Mouse (Mus musculus): ENCODE data around the gene Manbal. TPM values are rescaled to one million over a fixed set of nuclear protein-coding genes. Genes with fewer than 3 reads are reported as not detected.
A peak's percentile ranks its signal among the peaks of the same experiment; 100 is the strongest.

Gene Manbal
- total and polyA plus RNA-seq, 2 experiments = 3.3 to 28.5 TPM

- 5% methylated on average over 47 of the region's 98 CpGs for WGBS
- Histone ChIP-seq H3K9ac (ENCODE audit: low read depth, low read length) (peak overlapping the region; percentile 77), H3K4me3 (ENCODE audit: insufficient read depth, low read depth, low read length) (peak overlapping the region; percentile 50; the same call in 1 of the 2 replicates), H3K27me3 (ENCODE audit: control insufficient read depth, insufficient read depth, low read length) (no peaks in the 10 kb centered on the region), H3K36me3 (ENCODE audit: control insufficient read depth, insufficient read depth, low read length) (no peaks in the 10 kb centered on the region), H3K4me1 (ENCODE audit: control insufficient read depth, insufficient read depth, low read length) (no peaks in the 10 kb centered on the region; the same call in none of the 2 replicates), H3K27ac (replicated peaks; ENCODE audit: insufficient read depth, low read depth, low read length) (no peak overlapping the region), H3K79me2 (ENCODE audit: control insufficient read depth, insufficient read depth, low read length) (no peaks in the 10 kb centered on the region)
- no peak for DNase-seq (ENCODE audit: extremely low read depth, low read depth, low spot score)
- TF ChIP-seq CTCF (IDR thresholded peaks at IDR 0.05; ENCODE audit: low read depth, low read length) (no peak), POLR2A (IDR thresholded peaks at IDR 0.05; ENCODE audit: extremely low read depth, insufficient read depth, low read length) (no peak)
Measured at GRCm38 (mm10) chr2:157424126-157424903, 56.9 kb downstream of the Manbal start.

- no peak for TF ChIP-seq CTCF (IDR thresholded peaks at IDR 0.05; ENCODE audit: low read depth, low read length)
- no peak for TF ChIP-seq POLR2A (IDR thresholded peaks at IDR 0.05; ENCODE audit: extremely low read depth, insufficient read depth, low read length)
- Histone ChIP-seq H3K4me1 (ENCODE audit: control insufficient read depth, insufficient read depth, low read length) (no peaks in the 10 kb centered on the region; the same call in none of the 2 replicates), H3K27me3 (ENCODE audit: control insufficient read depth, insufficient read depth, low read length) (no peaks in the 10 kb centered on the region), H3K27ac (replicated peaks; ENCODE audit: insufficient read depth, low read depth, low read length) (0 out of 2 replicates have a peak overlapping the region, but pooled peaks have one; percentile 27), H3K79me2 (ENCODE audit: control insufficient read depth, insufficient read depth, low read length) (no peaks in the 10 kb centered on the region), H3K4me3 (ENCODE audit: insufficient read depth, low read depth, low read length) (peak overlapping the region; percentile 50; the same call in 1 of the 2 replicates), H3K36me3 (ENCODE audit: control insufficient read depth, insufficient read depth, low read length) (no peaks in the 10 kb centered on the region), H3K9ac (ENCODE audit: low read depth, low read length) (peak overlapping the region; percentile 77)
- DNase-seq (ENCODE audit: extremely low read depth, low read depth, low spot score) = peak; percentile 33
- 39% methylated on average over 16 of the region's 16 CpGs for WGBS
Measured at GRCm38 (mm10) chr2:157424904-157425642, 57.7 kb downstream of the Manbal start.

GRCm38 (mm10) chr2:157425643-157425988 lies 58.2 kb downstream of the Manbal start:
- Histone ChIP-seq H3K4me1 (ENCODE audit: control insufficient read depth, insufficient read depth, low read length) (no peaks in the 10 kb centered on the region; the same call in none of the 2 replicates), H3K4me3 (ENCODE audit: insufficient read depth, low read depth, low read length) (no peak overlapping the region), H3K27ac (replicated peaks; ENCODE audit: insufficient read depth, low read depth, low read length) (no peak overlapping the region), H3K79me2 (ENCODE audit: control insufficient read depth, insufficient read depth, low read length) (no peaks in the 10 kb centered on the region), H3K27me3 (ENCODE audit: control insufficient read depth, insufficient read depth, low read length) (no peaks in the 10 kb centered on the region), H3K9ac (ENCODE audit: low read depth, low read length) (no peak overlapping the region), H3K36me3 (ENCODE audit: control insufficient read depth, insufficient read depth, low read length) (no peaks in the 10 kb centered on the region)
- 79% methylated on average over 6 of the region's 6 CpGs for WGBS
- TF ChIP-seq POLR2A (IDR thresholded peaks at IDR 0.05; ENCODE audit: extremely low read depth, insufficient read depth, low read length) (no peak), CTCF (IDR thresholded peaks at IDR 0.05; ENCODE audit: low read depth, low read length) (no peak)
- no peak for DNase-seq (ENCODE audit: extremely low read depth, low read depth, low spot score)

- Histone ChIP-seq H3K36me3 (ENCODE audit: control insufficient read depth, insufficient read depth, low read length) (no peaks in the 10 kb centered on the region), H3K4me1 (ENCODE audit: control insufficient read depth, insufficient read depth, low read length) (no peaks in the 10 kb centered on the region; the same call in none of the 2 replicates), H3K4me3 (ENCODE audit: insufficient read depth, low read depth, low read length) (no peak overlapping the region), H3K27ac (replicated peaks; ENCODE audit: insufficient read depth, low read depth, low read length) (no peak overlapping the region), H3K9ac (ENCODE audit: low read depth, low read length) (no peak overlapping the region), H3K79me2 (ENCODE audit: control insufficient read depth, insufficient read depth, low read length) (no peaks in the 10 kb centered on the region; the same call in 1 of the 2 replicates), H3K27me3 (ENCODE audit: control insufficient read depth, insufficient read depth, low read length) (no peaks in the 10 kb centered on the region)
- no peak for TF ChIP-seq POLR2A (IDR thresholded peaks at IDR 0.05; ENCODE audit: extremely low read depth, insufficient read depth, low read length)
- WGBS = 75% methylated on average over 6 of the region's 6 CpGs
- peak; percentile 26 for DNase-seq (ENCODE audit: extremely low read depth, low read depth, low spot score)
Measured at GRCm38 (mm10) chr2:157426171-157426570, 58.8 kb downstream of the Manbal start.

GRCm38 (mm10) chr2:157427164-157427563 lies 59.8 kb downstream of the Manbal start:
- Histone ChIP-seq H3K4me3 (ENCODE audit: insufficient read depth, low read depth, low read length) (no peak overlapping the region), H3K27ac (replicated peaks; ENCODE audit: insufficient read depth, low read depth, low read length) (no peak overlapping the region), H3K36me3 (ENCODE audit: control insufficient read depth, insufficient read depth, low read length) (no peaks in the 10 kb centered on the region), H3K9ac (ENCODE audit: low read depth, low read length) (no peak overlapping the region), H3K4me1 (ENCODE audit: control insufficient read depth, insufficient read depth, low read length) (no peaks in the 10 kb centered on the region; the same call in none of the 2 replicates), H3K79me2 (ENCODE audit: control insufficient read depth, insufficient read depth, low read length) (no peaks in the 10 kb centered on the region; the same call in 1 of the 2 replicates), H3K27me3 (ENCODE audit: control insufficient read depth, insufficient read depth, low read length) (no peaks in the 10 kb centered on the region)
- WGBS = 93% methylated on average over 5 of the region's 5 CpGs
- no peak for DNase-seq (ENCODE audit: extremely low read depth, low read depth, low spot score)
- TF ChIP-seq POLR2A (IDR thresholded peaks at IDR 0.05; ENCODE audit: extremely low read depth, insufficient read depth, low read length) (no peak), CTCF (IDR thresholded peaks at IDR 0.05; ENCODE audit: low read depth, low read length) (no peak)

Measured in liver, adult 2 months (tissue).